Mouse (Mus musculus): ENCODE data around the gene F2rl2.

GRCm38 (mm10) chr13:95659432-95659831 lies 37.2 kb upstream of the F2rl2 start:
- TF ChIP-seq CHD2 (IDR thresholded peaks at IDR 0.05; ENCODE audit: low read depth, low read length) (no peak), MAFK (IDR thresholded peaks at IDR 0.05; ENCODE audit: insufficient read depth, low read depth, low read length) (no peak), ZNF384 (IDR thresholded peaks at IDR 0.05; ENCODE audit: low read depth, low read length) (no peak)
